Mouse (Mus musculus): Measurements from ENCODE around the gene Musk.

The Musk gene

DNA sequence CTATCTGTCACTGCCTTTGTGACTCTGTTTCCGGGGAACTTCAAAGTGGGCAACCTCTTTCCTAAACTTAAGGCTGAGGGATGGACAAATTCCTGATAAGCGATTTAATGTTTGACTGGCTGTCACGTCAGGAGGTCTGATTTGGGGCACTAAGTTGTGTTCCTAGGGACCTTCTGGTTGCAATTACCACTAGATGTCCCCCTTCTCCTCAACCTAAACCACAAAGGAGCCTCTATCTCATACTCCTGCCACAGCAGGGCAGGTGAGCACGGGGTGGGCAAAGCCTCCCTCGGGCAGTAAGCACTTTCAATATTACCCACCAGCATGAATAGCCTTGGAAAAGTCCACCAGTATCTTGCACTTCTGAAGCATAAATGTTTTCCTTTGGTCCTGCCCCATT, 133.5 kb downstream of the Musk start:
- peak; percentile 11 to 16 for DNase-seq

DNA sequence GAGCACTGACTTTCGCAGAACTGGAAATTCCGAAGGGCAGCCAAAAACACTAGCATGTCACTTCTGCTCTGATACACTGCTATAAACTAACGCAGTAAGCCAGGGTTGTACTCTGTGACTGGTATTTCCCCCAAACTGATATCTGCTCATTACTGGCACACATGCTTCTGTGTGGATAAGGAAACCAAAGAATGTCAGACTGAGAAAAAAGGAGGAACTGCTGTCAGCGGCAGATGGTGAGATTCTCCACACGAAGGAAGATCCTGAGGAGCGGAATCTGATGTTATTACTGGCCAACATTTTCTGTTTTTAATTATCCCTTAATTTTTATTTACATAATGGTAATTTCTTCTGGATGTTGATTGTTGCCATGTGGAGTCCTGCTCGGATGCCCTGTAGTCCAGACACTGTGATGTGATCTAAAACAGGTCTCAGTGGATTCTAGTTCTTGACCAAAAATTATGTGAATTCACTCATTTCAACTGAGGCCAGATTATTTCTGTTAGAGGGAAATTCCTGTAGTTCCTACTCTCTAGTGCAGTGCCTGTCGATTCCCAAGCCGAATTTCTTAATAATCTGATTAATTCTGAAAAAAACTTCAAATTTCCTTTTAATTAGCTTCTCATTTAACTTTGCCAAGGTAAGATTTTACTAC, 137.6 kb downstream of the Musk start:
- no peak for DNase-seq
